Mouse (Mus musculus): ENCODE results near the gene Gm5148. TPM values are rescaled to one million over a fixed set of nuclear protein-coding genes. Genes with fewer than 3 reads are reported as not detected.

Gm5148 gene
- 8.1 and 9.4 TPM in 2 replicates for polyA plus RNA-seq (2014; fragmentation: Nextera tagmentation; extraction: Ambion mirVana)

DNA sequence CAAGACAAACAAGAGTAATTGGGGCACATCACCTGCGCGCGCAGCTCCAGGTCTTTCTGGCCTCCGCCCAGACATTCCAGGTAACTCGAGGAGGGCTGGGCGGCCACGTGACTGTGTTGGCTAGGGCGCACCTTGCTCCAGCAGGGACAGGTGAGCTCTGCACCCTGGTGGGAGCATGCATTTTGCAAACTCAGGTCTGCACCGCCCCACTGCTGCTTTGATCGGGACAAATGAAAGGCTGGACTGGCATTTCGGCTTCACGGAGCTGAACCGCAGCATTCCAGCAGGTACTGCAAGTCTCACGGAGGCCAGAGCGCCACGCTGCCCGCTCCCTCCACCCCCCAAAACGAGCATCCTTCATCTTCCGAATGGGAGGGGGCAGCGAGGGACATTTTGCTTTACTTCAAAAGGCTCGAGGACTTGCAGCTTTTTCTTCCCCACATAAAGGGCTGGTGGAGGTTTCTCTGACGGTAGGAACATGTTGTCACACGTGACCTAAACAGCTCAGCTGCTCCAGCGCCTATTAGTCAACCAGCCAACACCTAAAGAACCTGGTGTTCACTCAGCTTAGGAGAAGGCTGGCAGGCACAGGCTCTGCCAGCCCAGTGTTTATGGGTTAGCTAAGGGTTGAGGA is at the start of gene Gm5148:
Gene Gm5148 (minus strand): TSS at position 320 of the 634 bp plus-strand sequence.
- WGBS, result 2% methylated on average over 24 of the region's 24 CpGs
- Histone ChIP-seq H3K4me2 (replicated peaks; ENCODE audit: low read depth, low read length) (peak within 1 kb of the TSS; percentile 58), H3K9ac (ENCODE audit: low read depth, low read length) (peak within 1 kb of the TSS; percentile 56), H3K9me3 (ENCODE audit: control insufficient read depth, low read length) (no peaks in the 10 kb centered on the region), H3K36me3 (ENCODE audit: control insufficient read depth, insufficient read depth, low read length) (no peaks in the 10 kb centered on the region), H3K27ac (ENCODE audit: low read depth, low read length) (peak within 1 kb of the TSS; percentile 87), H3K4me1 (ENCODE audit: control insufficient read depth, insufficient read depth, low read length) (peaks cover 29% of the 10 kb centered on the region), H3K27me3 (ENCODE audit: control insufficient read depth, insufficient read depth, low read length) (no peaks in the 10 kb centered on the region), H3K4me3 (ENCODE audit: low read length) (peak within 1 kb of the TSS; percentile 38)
- ATAC-seq (ENCODE audit: low FRiP score, low TSS enrichment), result peak; percentile 86

DNA sequence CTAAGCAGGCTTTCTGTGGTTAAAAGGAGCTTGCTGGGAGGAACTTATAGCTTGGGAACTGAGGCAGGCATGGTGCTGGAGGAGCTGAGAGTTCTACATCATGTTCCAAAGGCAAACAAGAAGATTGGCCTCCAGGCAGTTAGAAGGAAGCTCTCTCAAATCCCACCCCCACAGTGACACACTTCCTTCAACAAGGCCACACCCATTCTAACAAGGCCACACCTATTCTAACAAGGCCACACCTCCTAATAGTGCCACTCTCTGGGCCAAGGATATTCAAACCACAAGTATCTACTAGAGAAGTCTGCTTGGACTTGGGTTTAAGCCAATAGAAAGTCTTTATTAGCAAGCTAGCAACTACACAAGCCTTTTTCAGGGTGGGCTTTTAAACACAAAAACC is 46.7 kb upstream of the Gm5148 start:
- H3K9ac ChIP-seq (ENCODE audit: low read depth, low read length), result no peak overlapping the region
- no peaks in the 10 kb centered on the region for H3K9me3 ChIP-seq (ENCODE audit: control insufficient read depth, low read length)
- ATAC-seq (ENCODE audit: low FRiP score, low TSS enrichment), result no peak
- H3K27ac ChIP-seq (ENCODE audit: low read depth, low read length), result no peak overlapping the region
- H3K4me3 ChIP-seq (ENCODE audit: low read length), result no peak overlapping the region
- H3K27me3 ChIP-seq (ENCODE audit: control insufficient read depth, insufficient read depth, low read length), result no peaks in the 10 kb centered on the region
- H3K36me3 ChIP-seq (ENCODE audit: control insufficient read depth, insufficient read depth, low read length), result no peaks in the 10 kb centered on the region
- H3K4me1 ChIP-seq (ENCODE audit: control insufficient read depth, insufficient read depth, low read length), result peaks cover 28% of the 10 kb centered on the region; the same call in 1 of the 2 replicates
- H3K4me2 ChIP-seq (replicated peaks; ENCODE audit: low read depth, low read length), result no peak overlapping the region

DNA sequence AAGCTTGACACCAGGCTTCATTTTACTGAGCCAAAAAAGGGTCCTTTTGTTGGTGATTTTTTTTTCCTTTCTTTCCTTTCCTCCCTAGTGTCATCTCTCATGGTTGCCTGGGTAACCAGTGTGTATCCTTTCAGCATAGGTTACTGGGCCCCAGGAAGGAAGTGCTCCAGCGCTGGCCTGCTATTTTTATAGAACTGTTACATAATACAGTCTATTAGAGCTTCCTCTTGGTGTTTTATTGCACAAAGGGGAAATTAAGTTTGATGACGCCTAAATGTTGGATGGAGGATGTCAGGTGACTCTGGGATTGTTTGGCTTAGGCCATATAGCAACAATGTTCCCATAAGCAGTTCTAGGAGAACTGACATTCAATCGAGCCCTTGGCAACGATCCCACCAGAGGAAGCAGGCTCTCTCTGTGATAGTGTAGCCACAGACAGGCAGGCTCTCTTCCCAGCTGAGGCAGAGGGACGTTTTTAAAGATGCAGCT is 45.0 kb upstream of the Gm5148 start:
- Histone ChIP-seq H3K4me2 (replicated peaks; ENCODE audit: low read depth, low read length) (no peak overlapping the region; the same call in 1 of the 2 replicates), H3K4me1 (ENCODE audit: control insufficient read depth, insufficient read depth, low read length) (peaks cover 29% of the 10 kb centered on the region; the same call in 1 of the 2 replicates), H3K27ac (ENCODE audit: low read depth, low read length) (peak overlapping the region; percentile 68), H3K36me3 (ENCODE audit: control insufficient read depth, insufficient read depth, low read length) (no peaks in the 10 kb centered on the region), H3K9me3 (ENCODE audit: control insufficient read depth, low read length) (no peaks in the 10 kb centered on the region), H3K27me3 (ENCODE audit: control insufficient read depth, insufficient read depth, low read length) (no peaks in the 10 kb centered on the region), H3K4me3 (ENCODE audit: low read length) (no peak overlapping the region), H3K9ac (ENCODE audit: low read depth, low read length) (no peak overlapping the region)
- WGBS, result 6% methylated on average over 5 of the region's 5 CpGs
- ATAC-seq (ENCODE audit: low FRiP score, low TSS enrichment), result peak; percentile 83

DNA sequence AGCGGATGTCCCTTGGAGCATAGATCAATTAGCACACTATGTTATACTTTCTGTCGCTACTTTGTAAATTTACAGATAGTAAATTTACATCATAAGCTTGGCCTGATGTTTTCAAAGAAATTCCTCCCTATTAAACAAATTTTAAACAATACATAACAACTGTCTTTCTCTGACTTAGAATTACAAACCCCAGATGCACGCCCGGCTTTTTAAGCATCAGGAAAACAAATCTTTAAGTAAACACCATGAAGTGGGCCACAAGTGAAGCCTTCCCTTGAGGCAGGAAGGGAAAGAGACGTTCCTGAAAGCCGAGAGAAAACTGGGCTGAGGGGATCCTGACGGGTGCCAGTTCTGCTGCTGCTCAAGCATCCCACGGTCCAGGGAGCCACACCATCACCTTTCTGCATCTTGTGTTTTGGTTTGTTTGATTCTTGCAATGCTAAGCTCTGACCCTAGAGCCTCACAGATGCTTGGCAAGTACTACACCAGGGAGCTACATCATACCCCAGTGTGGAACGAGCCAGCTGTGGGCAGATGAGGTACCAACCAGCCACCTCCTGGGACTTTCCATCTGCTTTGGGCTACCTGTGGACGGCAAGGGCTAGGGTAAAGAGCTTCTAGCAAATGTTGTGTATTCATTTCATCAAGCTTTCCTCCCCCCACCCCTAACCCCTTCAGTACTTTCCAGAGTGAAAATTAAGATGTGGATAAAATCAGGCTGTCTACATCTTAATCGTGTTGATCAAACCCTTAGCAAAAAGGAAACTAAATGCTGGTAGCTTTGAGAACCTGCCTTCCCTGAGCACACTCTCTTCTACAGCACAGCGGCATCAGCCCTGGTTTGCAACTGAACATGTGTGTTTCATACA is 43.1 kb upstream of the Gm5148 start:
- Histone ChIP-seq H3K27ac (ENCODE audit: low read depth, low read length) (no peak overlapping the region; the same call in 1 of the 2 replicates), H3K4me1 (ENCODE audit: control insufficient read depth, insufficient read depth, low read length) (peaks cover 29% of the 10 kb centered on the region; the same call in 1 of the 2 replicates), H3K9ac (ENCODE audit: low read depth, low read length) (no peak overlapping the region), H3K9me3 (ENCODE audit: control insufficient read depth, low read length) (no peaks in the 10 kb centered on the region), H3K4me2 (replicated peaks; ENCODE audit: low read depth, low read length) (no peak overlapping the region), H3K27me3 (ENCODE audit: control insufficient read depth, insufficient read depth, low read length) (no peaks in the 10 kb centered on the region), H3K36me3 (ENCODE audit: control insufficient read depth, insufficient read depth, low read length) (no peaks in the 10 kb centered on the region), H3K4me3 (ENCODE audit: low read length) (no peak overlapping the region)
- ATAC-seq (ENCODE audit: low FRiP score, low TSS enrichment), result no peak
- WGBS, result 34% methylated on average over 12 of the region's 12 CpGs

DNA sequence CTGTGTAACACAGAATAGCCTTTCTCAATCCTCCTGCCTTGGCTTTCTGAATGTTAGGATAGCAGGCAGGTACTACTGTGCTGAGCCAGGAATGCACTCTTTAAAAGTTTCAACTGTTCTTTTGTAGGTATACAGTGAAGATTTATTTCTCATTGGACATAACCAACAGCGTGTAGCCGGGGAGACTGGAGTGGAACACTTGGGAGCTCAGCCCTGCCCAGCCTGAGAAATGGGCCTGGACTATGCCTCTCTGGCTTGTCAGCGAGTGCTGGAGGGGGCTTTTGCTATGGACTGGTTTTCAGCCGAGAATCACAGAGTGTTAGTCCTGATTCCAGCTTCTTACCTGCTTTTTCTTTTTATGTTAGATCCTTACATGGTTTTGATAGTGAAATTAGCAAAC is 42.3 kb upstream of the Gm5148 start:
- H3K27ac ChIP-seq (ENCODE audit: low read depth, low read length), result no peak overlapping the region; the same call in 1 of the 2 replicates
- no peak overlapping the region for H3K4me2 ChIP-seq (replicated peaks; ENCODE audit: low read depth, low read length)
- no peaks in the 10 kb centered on the region for H3K27me3 ChIP-seq (ENCODE audit: control insufficient read depth, insufficient read depth, low read length)
- 0 out of 2 replicates have a peak, but pooled peaks have one; percentile 36 for ATAC-seq (ENCODE audit: low FRiP score, low TSS enrichment)
- H3K36me3 ChIP-seq (ENCODE audit: control insufficient read depth, insufficient read depth, low read length), result no peaks in the 10 kb centered on the region
- H3K4me1 ChIP-seq (ENCODE audit: control insufficient read depth, insufficient read depth, low read length), result peaks cover 29% of the 10 kb centered on the region; the same call in 1 of the 2 replicates
- no peaks in the 10 kb centered on the region for H3K9me3 ChIP-seq (ENCODE audit: control insufficient read depth, low read length)
- whole genome bisulfite sequencing, result 15% methylated on average over 4 of the region's 4 CpGs
- H3K4me3 ChIP-seq (ENCODE audit: low read length), result no peak overlapping the region
- H3K9ac ChIP-seq (ENCODE audit: low read depth, low read length), result no peak overlapping the region

DNA sequence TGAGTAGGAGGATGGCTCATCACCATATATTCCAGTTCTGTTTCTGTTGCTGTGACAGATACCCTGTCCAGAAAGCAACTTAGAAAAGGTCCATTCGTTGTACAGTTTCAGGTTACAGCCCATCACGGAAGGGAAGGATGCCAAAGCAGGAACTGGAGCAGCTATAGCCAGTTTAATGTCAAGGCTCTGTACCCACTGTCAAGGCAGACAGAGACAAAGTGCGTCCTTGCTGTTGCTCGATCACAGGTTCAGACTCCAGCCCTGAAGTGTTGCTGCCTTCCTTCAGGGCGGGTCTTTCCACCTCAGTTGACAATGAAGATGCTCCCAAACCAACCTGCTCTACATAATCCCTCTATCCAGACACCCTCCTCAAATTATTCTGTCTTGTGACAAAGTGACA is 41.7 kb upstream of the Gm5148 start:
- Histone ChIP-seq H3K4me2 (replicated peaks; ENCODE audit: low read depth, low read length) (no peak overlapping the region), H3K9me3 (ENCODE audit: control insufficient read depth, low read length) (no peaks in the 10 kb centered on the region), H3K27me3 (ENCODE audit: control insufficient read depth, insufficient read depth, low read length) (no peaks in the 10 kb centered on the region), H3K27ac (ENCODE audit: low read depth, low read length) (no peak overlapping the region), H3K4me3 (ENCODE audit: low read length) (no peak overlapping the region), H3K9ac (ENCODE audit: low read depth, low read length) (no peak overlapping the region), H3K4me1 (ENCODE audit: control insufficient read depth, insufficient read depth, low read length) (peaks cover 29% of the 10 kb centered on the region; the same call in 1 of the 2 replicates), H3K36me3 (ENCODE audit: control insufficient read depth, insufficient read depth, low read length) (no peaks in the 10 kb centered on the region)
- ATAC-seq (ENCODE audit: low FRiP score, low TSS enrichment), result 0 out of 2 replicates have a peak, but pooled peaks have one; percentile 9
- WGBS, result 55% methylated on average over 5 of the region's 5 CpGs

DNA sequence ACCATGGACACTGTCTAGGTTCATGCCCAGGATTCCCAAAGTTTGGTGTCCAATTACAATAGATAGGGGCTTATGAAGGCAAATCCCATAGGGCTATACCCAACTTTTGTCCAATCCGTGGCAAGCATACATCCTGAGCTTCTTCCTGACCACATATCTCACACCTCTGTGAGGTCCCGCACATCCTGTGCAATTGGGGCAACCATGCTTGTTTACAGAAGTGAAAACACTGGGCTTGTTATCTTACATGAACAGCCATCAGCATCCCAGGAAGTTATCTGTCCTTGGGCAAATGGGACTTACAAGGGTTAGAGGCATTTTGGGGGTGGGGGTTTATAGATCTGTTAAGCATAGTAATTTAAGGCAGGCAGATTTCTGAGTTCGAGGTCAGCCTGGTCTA is 41.0 kb upstream of the Gm5148 start:
- no peaks in the 10 kb centered on the region for H3K9me3 ChIP-seq (ENCODE audit: control insufficient read depth, low read length)
- H3K4me1 ChIP-seq (ENCODE audit: control insufficient read depth, insufficient read depth, low read length), result peaks cover 29% of the 10 kb centered on the region; the same call in 1 of the 2 replicates
- H3K27me3 ChIP-seq (ENCODE audit: control insufficient read depth, insufficient read depth, low read length), result no peaks in the 10 kb centered on the region
- no peak overlapping the region for H3K9ac ChIP-seq (ENCODE audit: low read depth, low read length)
- H3K4me2 ChIP-seq (replicated peaks; ENCODE audit: low read depth, low read length), result no peak overlapping the region
- no peak for ATAC-seq (ENCODE audit: low FRiP score, low TSS enrichment)
- no peaks in the 10 kb centered on the region for H3K36me3 ChIP-seq (ENCODE audit: control insufficient read depth, insufficient read depth, low read length)
- 81% methylated on average over 3 of the region's 3 CpGs for WGBS
- H3K27ac ChIP-seq (ENCODE audit: low read depth, low read length), result no peak overlapping the region
- no peak overlapping the region for H3K4me3 ChIP-seq (ENCODE audit: low read length)

DNA sequence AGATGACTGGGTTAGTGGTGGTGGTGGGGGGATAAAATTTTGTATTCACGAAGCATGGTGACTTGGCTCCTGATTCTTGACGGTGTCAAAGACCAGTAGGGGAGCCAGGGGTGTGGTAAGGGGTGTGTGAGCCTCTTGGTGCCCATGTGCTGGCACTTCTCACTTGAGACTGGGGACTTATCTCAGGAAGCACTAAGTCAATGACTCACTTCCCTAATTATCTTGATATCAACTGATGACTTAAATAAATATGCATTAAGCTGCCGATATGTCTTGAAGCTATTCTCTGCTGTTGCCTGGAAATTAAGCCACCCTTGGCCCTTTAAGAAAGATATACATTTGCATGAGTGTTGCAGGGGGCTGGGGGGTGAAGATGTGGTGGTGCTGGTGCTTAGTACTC is 38.0 kb upstream of the Gm5148 start:
- Histone ChIP-seq H3K9me3 (ENCODE audit: control insufficient read depth, low read length) (no peaks in the 10 kb centered on the region), H3K4me3 (ENCODE audit: low read length) (no peak overlapping the region), H3K36me3 (ENCODE audit: control insufficient read depth, insufficient read depth, low read length) (no peaks in the 10 kb centered on the region), H3K4me1 (ENCODE audit: control insufficient read depth, insufficient read depth, low read length) (peaks cover 26% of the 10 kb centered on the region), H3K9ac (ENCODE audit: low read depth, low read length) (no peak overlapping the region), H3K4me2 (replicated peaks; ENCODE audit: low read depth, low read length) (no peak overlapping the region), H3K27ac (ENCODE audit: low read depth, low read length) (no peak overlapping the region), H3K27me3 (ENCODE audit: control insufficient read depth, insufficient read depth, low read length) (no peaks in the 10 kb centered on the region)
- 93% methylated on average over 3 of the region's 3 CpGs for WGBS
- ATAC-seq (ENCODE audit: low FRiP score, low TSS enrichment), result no peak

DNA sequence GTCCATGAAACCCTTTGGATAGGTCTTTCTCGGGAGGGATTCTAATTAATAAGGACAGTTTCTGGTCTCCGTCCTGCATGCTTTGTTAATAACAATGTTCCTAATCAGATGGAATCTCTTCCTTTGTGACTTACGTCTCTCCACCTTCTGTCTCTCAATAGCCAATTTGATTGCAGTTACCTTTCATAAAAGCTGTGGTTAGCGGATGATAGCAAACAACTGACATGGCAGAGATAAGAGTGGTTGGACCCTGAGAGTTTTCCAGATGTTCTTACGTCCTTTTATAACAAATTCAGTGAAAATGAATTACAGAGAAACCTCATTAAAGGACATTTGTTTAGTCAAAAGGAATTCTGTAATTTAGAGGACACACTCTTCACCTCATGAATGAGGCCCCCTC is 37.5 kb upstream of the Gm5148 start:
- Histone ChIP-seq H3K36me3 (ENCODE audit: control insufficient read depth, insufficient read depth, low read length) (no peaks in the 10 kb centered on the region), H3K4me2 (replicated peaks; ENCODE audit: low read depth, low read length) (no peak overlapping the region), H3K4me3 (ENCODE audit: low read length) (no peak overlapping the region), H3K9me3 (ENCODE audit: control insufficient read depth, low read length) (no peaks in the 10 kb centered on the region), H3K9ac (ENCODE audit: low read depth, low read length) (no peak overlapping the region), H3K4me1 (ENCODE audit: control insufficient read depth, insufficient read depth, low read length) (peaks cover 21% of the 10 kb centered on the region), H3K27me3 (ENCODE audit: control insufficient read depth, insufficient read depth, low read length) (no peaks in the 10 kb centered on the region), H3K27ac (ENCODE audit: low read depth, low read length) (no peak overlapping the region)
- no peak for ATAC-seq (ENCODE audit: low FRiP score, low TSS enrichment)
- 82% methylated on average over 5 of the region's 5 CpGs for WGBS

Data from kidney, embryonic 14.5 days (tissue).